Mouse (Mus musculus): ENCODE results near the gene Cs.

The Cs gene

GRCm38 (mm10) chr10:128377222-128377939 is 39.8 kb downstream of the Cs start:
- DNase-seq: peak; percentile 62

GRCm38 (mm10) chr10:128377940-128378448 is 40.5 kb downstream of the Cs start:
- no peak for DNase-seq

DNA sequence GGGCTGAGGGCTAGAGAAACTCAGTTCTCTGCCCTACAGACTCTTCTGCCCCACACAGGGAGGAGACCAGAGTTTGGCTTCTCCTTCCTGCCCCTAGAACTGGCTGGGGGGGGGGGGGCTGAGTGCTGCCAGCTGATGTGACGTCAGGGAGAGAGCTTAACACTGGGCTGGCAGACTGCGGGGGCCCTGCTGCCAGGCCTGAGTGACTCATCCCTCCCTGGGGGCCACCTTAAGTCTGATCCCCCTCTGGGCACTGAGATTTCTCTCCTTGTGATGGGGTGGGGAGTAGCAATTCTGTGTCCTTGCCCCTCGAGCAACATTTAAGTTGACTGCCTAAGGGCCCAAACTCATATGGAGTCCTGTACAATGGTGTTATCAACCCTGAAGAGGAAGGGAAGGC is 40.9 kb downstream of the Cs start:
- no peak for DNase-seq

GRCm38 (mm10) chr10:128379260-128379659 is 41.7 kb downstream of the Cs start:
- no peak for DNase-seq

DNA sequence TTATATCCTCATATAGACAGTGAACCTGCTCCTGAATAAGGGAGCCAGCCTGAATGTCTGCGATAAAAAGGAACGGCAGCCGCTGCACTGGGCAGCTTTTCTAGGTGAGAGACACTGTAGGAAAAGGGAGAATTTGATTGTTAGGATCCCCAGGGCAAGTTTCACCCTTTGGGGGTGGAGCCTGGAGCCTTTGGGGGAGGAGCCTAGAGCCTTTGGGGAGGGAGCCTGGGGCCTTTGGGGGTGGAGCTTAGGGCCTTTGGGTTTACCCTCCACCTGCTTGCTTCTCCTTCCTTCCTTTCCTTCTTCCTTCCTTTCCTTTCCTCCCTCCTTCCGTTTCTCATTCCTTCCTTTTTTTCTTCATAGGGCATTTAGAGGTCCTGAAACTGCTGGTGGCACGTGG is 43.0 kb downstream of the Cs start:
- DNase-seq: no peak

DNA sequence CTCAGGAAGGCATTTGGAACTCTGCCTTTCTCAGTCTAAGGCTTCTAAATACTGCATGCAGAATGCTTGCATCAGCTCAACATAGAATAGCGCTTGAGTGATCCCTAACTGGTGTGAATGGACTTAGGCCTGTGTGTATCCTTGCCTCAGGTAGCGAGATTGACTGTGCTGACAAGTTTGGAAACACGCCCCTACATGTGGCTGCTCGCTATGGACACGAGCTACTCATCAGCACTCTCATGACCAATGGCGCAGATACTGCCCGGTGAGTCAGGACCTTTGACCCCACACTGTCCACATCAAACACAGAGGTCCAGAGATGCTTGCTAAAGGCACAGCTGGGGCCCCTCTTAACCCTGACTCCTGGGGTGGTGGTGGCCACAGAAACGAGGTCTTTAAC is 44.9 kb downstream of the Cs start:
- DNase-seq: no peak

- no peak for DNase-seq
Observed at GRCm38 (mm10) chr10:128385902-128386301, 48.4 kb downstream of the Cs start.

DNA sequence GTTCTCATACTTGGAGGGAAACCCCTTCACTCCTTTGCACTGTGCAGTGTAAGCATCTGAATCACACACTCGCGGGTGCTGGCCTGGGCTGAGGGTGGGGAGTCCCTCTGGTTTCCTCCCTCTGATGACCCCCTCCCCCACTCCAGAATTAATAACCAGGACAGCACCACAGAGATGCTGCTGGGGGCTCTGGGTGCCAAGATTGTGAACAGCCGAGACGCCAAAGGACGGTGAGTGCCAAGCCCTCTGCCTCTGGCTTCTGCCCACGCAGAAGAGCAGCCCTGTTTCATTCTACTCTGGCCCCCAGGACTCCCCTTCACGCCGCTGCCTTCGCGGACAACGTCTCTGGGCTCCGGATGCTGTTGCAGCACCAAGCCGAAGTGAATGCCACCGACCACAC is 51.4 kb downstream of the Cs start:
- no peak for DNase-seq

DNA sequence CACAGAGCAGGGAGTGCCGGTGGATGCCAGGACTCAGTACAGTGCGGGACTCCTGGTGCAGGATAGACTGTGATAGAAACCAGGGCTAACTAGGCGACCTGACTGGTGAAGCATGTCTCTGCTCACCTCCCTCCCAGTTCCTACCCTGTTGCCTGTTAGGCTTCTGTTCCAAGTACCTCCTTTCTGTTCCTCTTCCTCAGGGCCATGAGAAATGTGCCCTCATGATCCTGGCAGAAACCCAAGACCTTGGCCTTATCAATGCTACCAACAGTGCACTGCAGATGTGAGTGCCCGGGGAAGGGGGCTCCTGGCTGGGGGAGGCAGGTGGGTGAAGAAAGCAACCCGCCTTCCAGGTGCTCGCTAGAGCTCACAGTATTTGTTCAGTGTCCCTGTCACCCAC is 52.0 kb downstream of the Cs start:
- no peak for DNase-seq

- no peak for DNase-seq
Observed at GRCm38 (mm10) chr10:128390366-128390765, 52.8 kb downstream of the Cs start.

- DNase-seq: no peak
Observed at GRCm38 (mm10) chr10:128391850-128392249, 54.3 kb downstream of the Cs start.

GRCm38 (mm10) chr10:128396017-128396673 is 58.6 kb downstream of the Cs start:
- DNase-seq: no peak

GRCm38 (mm10) chr10:128396716-128397264 is 59.3 kb downstream of the Cs start:
- DNase-seq: no peak

DNA sequence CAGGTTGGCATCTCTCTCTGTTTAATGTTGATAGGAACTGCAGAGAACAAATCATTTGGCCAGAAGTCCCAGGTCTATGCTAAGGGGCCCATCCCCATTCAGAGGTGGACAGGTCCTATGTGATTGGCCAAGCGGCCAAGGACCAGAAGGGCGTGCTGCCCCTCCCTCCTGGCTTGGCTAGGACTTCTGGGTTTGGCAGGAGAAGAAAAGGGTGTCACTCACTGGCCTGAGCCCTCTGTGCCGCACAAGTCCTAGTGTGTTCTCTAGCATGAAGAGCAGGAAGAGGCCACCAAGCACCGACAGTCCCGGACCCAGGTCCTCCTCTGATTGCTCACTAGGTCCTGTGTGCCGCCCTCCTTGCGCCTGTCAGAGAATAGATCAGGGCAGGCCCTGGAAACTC is 59.9 kb downstream of the Cs start:
- no peak for DNase-seq

DNA sequence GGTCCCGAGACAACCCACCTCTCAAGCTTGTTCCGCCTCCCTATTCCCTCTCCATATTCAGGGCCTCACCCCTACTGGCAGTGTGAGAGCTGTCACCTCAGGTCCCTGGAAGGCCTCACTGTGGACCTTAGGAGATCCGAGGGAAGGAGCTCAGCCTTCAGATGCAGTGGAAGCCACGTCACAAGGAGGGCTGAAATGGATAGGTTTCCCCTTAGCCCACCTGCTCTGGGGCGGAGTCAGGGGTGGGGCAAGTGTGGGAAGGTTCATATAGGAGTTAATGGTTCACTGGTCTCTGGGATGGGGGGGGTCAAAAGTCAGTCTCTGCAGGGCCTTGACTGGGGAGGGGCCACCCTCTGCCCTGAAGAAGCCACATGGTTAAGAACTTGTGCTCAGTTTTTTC is 62.8 kb downstream of the Cs start:
- no peak for DNase-seq

DNA sequence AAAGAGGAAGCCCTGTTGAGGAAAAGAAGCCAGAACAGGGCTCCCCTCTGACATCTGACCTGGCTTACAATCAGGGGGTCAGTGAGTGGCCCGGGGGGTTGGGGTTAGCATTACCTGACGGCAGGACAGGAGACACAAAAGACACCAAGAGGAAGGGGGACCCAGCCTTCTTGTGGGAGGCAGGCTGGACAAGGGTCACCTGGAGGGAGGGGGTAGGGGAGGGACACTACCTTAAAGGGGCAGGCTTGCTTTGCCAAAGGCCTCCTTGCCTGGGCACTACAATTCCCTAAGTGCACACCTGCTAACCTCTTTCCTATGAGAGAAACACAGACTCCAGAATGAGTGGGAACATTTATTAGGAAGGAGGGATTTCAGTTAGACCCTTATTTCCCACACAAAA is 63.5 kb downstream of the Cs start, which contains the start of gene Slc39a5:
TSS of gene Slc39a5 (minus strand) at position 174 of the 400 bp plus-strand sequence.
- no peak for DNase-seq

DNA sequence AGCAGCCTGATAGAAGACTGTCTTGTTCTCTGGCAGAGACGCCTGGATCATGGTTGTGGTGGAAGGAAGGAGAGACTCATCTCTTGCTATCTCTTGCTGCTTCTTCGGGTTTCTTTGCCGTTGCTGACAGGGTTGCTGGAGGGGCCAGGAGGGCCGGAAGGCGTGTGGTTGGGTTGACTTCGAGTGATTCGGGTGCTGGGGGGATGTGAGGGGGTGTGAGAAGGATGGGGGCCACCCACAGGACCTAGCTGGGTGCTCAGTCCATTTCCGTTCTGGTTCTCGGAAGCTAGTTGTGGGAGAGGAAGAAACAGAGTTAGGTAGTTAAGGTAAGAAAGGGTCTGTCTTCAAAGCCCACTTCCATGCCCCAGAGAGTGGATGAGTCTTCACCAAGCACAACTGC is 64.1 kb downstream of the Cs start:
- DNase-seq: no peak

GRCm38 (mm10) chr10:128403931-128404330 is 66.4 kb downstream of the Cs start:
- DNase-seq: no peak

- DNase-seq: peak; percentile 49
Observed at GRCm38 (mm10) chr10:128408591-128409535, 71.3 kb downstream of the Cs start.

DNA sequence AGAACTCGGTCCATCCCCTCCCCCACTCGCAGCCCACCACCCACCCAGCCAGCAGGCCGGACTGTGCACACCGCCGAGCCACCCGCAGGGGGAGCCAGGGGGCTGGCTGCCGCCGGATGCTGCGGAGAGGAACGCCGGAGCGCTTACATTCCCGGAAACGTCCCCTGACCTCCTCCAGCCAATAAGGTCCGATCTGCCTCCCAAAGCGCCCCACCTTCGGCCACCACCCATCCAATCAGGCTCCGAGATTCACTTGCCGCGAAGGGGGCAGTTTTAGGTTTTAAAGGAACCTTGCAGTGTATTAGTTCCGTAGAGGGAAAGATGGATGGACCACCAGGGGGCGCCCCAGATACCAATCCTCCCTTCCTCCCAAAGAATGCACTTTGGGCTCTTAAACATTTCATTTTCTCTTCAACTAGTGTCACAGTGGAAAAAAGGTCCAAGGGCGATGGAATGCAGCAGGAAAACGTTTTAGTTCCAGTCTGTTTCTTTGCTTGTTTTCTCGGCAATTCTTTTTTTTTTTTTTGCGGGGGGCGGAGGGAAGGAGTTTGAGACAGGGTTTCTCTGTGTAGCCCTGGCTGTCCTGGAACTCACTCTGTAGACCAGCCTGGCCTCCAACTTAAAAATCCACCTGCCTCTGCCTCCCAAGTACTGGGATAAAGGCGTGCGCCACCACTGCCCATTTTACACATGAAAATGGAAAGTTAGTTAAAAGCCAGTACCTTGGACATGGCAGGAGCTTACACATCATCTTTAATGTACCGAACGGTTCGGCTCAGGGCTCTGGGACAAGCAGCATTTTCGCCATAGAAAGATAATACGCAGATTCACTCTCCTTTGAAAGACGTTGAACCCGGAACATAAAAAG is 72.4 kb downstream of the Cs start:
- peak; percentile 99 for DNase-seq

DNA sequence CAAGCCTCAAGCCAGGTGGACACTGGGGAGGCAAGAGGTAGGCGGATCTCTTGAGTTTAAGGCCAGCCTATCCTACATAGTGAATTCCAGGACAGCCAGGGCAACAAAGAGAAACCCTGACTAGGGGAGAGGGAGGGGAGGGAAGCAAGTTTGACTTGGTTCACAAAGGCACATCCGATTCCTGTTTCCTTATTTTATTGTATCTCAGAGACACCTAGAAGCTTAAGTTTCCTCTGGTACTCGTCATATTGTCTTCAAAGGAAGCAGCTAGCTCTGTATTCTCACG is 73.0 kb downstream of the Cs start:
- no peak for DNase-seq

All from right cerebral cortex, postnatal 4 days (tissue).